Mouse (Mus musculus): ENCODE data around the gene Nmnat1. TPM values are rescaled to one million over a fixed set of nuclear protein-coding genes. Genes with fewer than 3 reads are reported as not detected.
A peak's percentile ranks its signal among the peaks of the same experiment; 100 is the strongest.
"Not testable (repeated sequence)": the region's sequence is repeated elsewhere in the genome, so short reads cannot be mapped to it uniquely, and the experiment has no call there.

Gene Nmnat1
- polyA plus RNA-seq, 1 experiment = 3.6 TPM

GRCm38 (mm10) chr4:149459425-149459824 lies 25.6 kb downstream of the Nmnat1 start:
- Histone ChIP-seq H3K27ac (ENCODE audit: control insufficient read depth, insufficient read depth, low read depth, low read length, poor library complexity) (no peak overlapping the region), H3K4me1 (ENCODE audit: control insufficient read depth, insufficient read depth, low read length) (no peaks in the 10 kb centered on the region; the same call in 1 of the 2 replicates), H3K4me3 (replicated peaks; ENCODE audit: control insufficient read depth, low read depth, low read length) (no peak overlapping the region)
- WGBS = 57% methylated on average over 1 of the region's 1 CpGs
- TF ChIP-seq CTCF (IDR thresholded peaks at IDR 0.05; ENCODE audit: control insufficient read depth, insufficient read depth, low read length) (no peak), POLR2A (IDR thresholded peaks at IDR 0.05; ENCODE audit: borderline replicate concordance, control insufficient read depth, low read depth, low read length) (no peak)

- Histone ChIP-seq H3K27ac (ENCODE audit: control insufficient read depth, insufficient read depth, low read depth, low read length, poor library complexity) (no peak overlapping the region), H3K4me1 (ENCODE audit: control insufficient read depth, insufficient read depth, low read length) (no peaks in the 10 kb centered on the region; the same call in 1 of the 2 replicates), H3K4me3 (replicated peaks; ENCODE audit: control insufficient read depth, low read depth, low read length) (no peak overlapping the region)
- WGBS = 46% methylated on average over 5 of the region's 5 CpGs
- no peak for TF ChIP-seq CTCF (IDR thresholded peaks at IDR 0.05; ENCODE audit: control insufficient read depth, insufficient read depth, low read length)
- no peak for TF ChIP-seq POLR2A (IDR thresholded peaks at IDR 0.05; ENCODE audit: borderline replicate concordance, control insufficient read depth, low read depth, low read length)
Observed at GRCm38 (mm10) chr4:149458526-149458925, 26.5 kb downstream of the Nmnat1 start.

GRCm38 (mm10) chr4:149457831-149458430 lies 27.1 kb downstream of the Nmnat1 start:
- Histone ChIP-seq H3K4me1 (ENCODE audit: control insufficient read depth, insufficient read depth, low read length) (no peaks in the 10 kb centered on the region; the same call in 1 of the 2 replicates), H3K4me3 (replicated peaks; ENCODE audit: control insufficient read depth, low read depth, low read length) (no peak overlapping the region), H3K27ac (ENCODE audit: control insufficient read depth, insufficient read depth, low read depth, low read length, poor library complexity) (no peak overlapping the region)
- TF ChIP-seq CTCF (IDR thresholded peaks at IDR 0.05; ENCODE audit: control insufficient read depth, insufficient read depth, low read length) (no peak), POLR2A (IDR thresholded peaks at IDR 0.05; ENCODE audit: borderline replicate concordance, control insufficient read depth, low read depth, low read length) (no peak)
- WGBS = 67% methylated on average over 6 of the region's 6 CpGs

GRCm38 (mm10) chr4:149457163-149457562 lies 27.8 kb downstream of the Nmnat1 start:
- not testable (repeated sequence) for H3K27ac ChIP-seq (ENCODE audit: control insufficient read depth, insufficient read depth, low read depth, low read length, poor library complexity); H3K4me1 ChIP-seq (ENCODE audit: control insufficient read depth, insufficient read depth, low read length); H3K4me3 ChIP-seq (replicated peaks; ENCODE audit: control insufficient read depth, low read depth, low read length)
- WGBS = 88% methylated on average over 27 of the region's 27 CpGs

- WGBS = 74% methylated on average over 8 of the region's 8 CpGs
- no peak within 1 kb of the TSS for H3K27ac ChIP-seq (ENCODE audit: control insufficient read depth, insufficient read depth, low read depth, low read length, poor library complexity)
- TF ChIP-seq CTCF (IDR thresholded peaks at IDR 0.05; ENCODE audit: control insufficient read depth, insufficient read depth, low read length) (no peak), POLR2A (IDR thresholded peaks at IDR 0.05; ENCODE audit: borderline replicate concordance, control insufficient read depth, low read depth, low read length) (no peak)
- H3K4me1 ChIP-seq (ENCODE audit: control insufficient read depth, insufficient read depth, low read length) = no peaks in the 10 kb centered on the region
- no peak within 1 kb of the TSS for H3K4me3 ChIP-seq (replicated peaks; ENCODE audit: control insufficient read depth, low read depth, low read length)
Observed at GRCm38 (mm10) chr4:149454879-149455278, 30.1 kb downstream of the Nmnat1 start, which contains the start of gene Rbp7. Gene Rbp7, minus strand, starts transcription at chr4:149454978.

- no peak overlapping the region for H3K27ac ChIP-seq (ENCODE audit: control insufficient read depth, insufficient read depth, low read depth, low read length, poor library complexity)
- 86% methylated on average over 17 of the region's 17 CpGs for WGBS
- TF ChIP-seq CTCF (IDR thresholded peaks at IDR 0.05; ENCODE audit: control insufficient read depth, insufficient read depth, low read length) (no peak), POLR2A (IDR thresholded peaks at IDR 0.05; ENCODE audit: borderline replicate concordance, control insufficient read depth, low read depth, low read length) (no peak)
- no peak overlapping the region for H3K4me3 ChIP-seq (replicated peaks; ENCODE audit: control insufficient read depth, low read depth, low read length)
- H3K4me1 ChIP-seq (ENCODE audit: control insufficient read depth, insufficient read depth, low read length) = no peaks in the 10 kb centered on the region
Observed at GRCm38 (mm10) chr4:149454263-149454662, 30.7 kb downstream of the Nmnat1 start.

- Histone ChIP-seq H3K4me3 (replicated peaks; ENCODE audit: control insufficient read depth, low read depth, low read length) (no peak overlapping the region), H3K27ac (ENCODE audit: control insufficient read depth, insufficient read depth, low read depth, low read length, poor library complexity) (no peak overlapping the region), H3K4me1 (ENCODE audit: control insufficient read depth, insufficient read depth, low read length) (no peaks in the 10 kb centered on the region)
- TF ChIP-seq POLR2A (IDR thresholded peaks at IDR 0.05; ENCODE audit: borderline replicate concordance, control insufficient read depth, low read depth, low read length) (no peak), CTCF (IDR thresholded peaks at IDR 0.05; ENCODE audit: control insufficient read depth, insufficient read depth, low read length) (peak; percentile 56)
- WGBS = 67% methylated on average over 4 of the region's 4 CpGs
Observed at GRCm38 (mm10) chr4:149453656-149454055, 31.3 kb downstream of the Nmnat1 start.

- Histone ChIP-seq H3K4me3 (replicated peaks; ENCODE audit: control insufficient read depth, low read depth, low read length) (no peak overlapping the region), H3K4me1 (ENCODE audit: control insufficient read depth, insufficient read depth, low read length) (no peaks in the 10 kb centered on the region), H3K27ac (ENCODE audit: control insufficient read depth, insufficient read depth, low read depth, low read length, poor library complexity) (no peak overlapping the region)
- TF ChIP-seq POLR2A (IDR thresholded peaks at IDR 0.05; ENCODE audit: borderline replicate concordance, control insufficient read depth, low read depth, low read length) (no peak), CTCF (IDR thresholded peaks at IDR 0.05; ENCODE audit: control insufficient read depth, insufficient read depth, low read length) (no peak)
- 75% methylated on average over 3 of the region's 3 CpGs for WGBS
Observed at GRCm38 (mm10) chr4:149450636-149451035, 34.4 kb downstream of the Nmnat1 start.

- 71% methylated on average over 1 of the region's 1 CpGs for WGBS
- no peak for TF ChIP-seq CTCF (IDR thresholded peaks at IDR 0.05; ENCODE audit: control insufficient read depth, insufficient read depth, low read length)
- TF ChIP-seq POLR2A (IDR thresholded peaks at IDR 0.05; ENCODE audit: borderline replicate concordance, control insufficient read depth, low read depth, low read length) = no peak
- no peak overlapping the region for H3K4me3 ChIP-seq (replicated peaks; ENCODE audit: control insufficient read depth, low read depth, low read length)
- no peak overlapping the region for H3K27ac ChIP-seq (ENCODE audit: control insufficient read depth, insufficient read depth, low read depth, low read length, poor library complexity)
- H3K4me1 ChIP-seq (ENCODE audit: control insufficient read depth, insufficient read depth, low read length) = no peaks in the 10 kb centered on the region; the same call in 1 of the 2 replicates
Observed at GRCm38 (mm10) chr4:149446309-149446708, 38.7 kb downstream of the Nmnat1 start.

Data from bone marrow, adult 2 months (tissue).